Mouse (Mus musculus) embryonic facial prominence, embryonic 10.5 days (tissue): ENCODE results near the gene Rdh16f1. TPM values are rescaled to one million over a fixed set of nuclear protein-coding genes. Genes with fewer than 3 reads are reported as not detected.

Experiments used
- polyA plus RNA-seq: library from polyadenylated mRNA; unstranded; fragments of >200 nt; fragmentation: Nextera tagmentation; extraction: Ambion mirVana; gene quantifications from 2 replicates; pipeline ENCODE4 v1.2.1, GENCODE M21; 2016

The Rdh16f1 gene
- polyA plus RNA-seq, 1 experiment from 2014 or later, result 0.17 TPM

Other genes with a start within 250 kb of the Rdh16f1 start
- gene Ndufa4l2, start 244.8 kb upstream of the Rdh16f1 start, polyA plus RNA-seq, result 2.2 and 4.5 TPM in 2 replicates
- gene Shmt2, start 237.3 kb upstream of the Rdh16f1 start, polyA plus RNA-seq, result 110 and 129 TPM in 2 replicates
- gene Nxph4, start 225.2 kb upstream of the Rdh16f1 start, polyA plus RNA-seq, result 5.2 and 9.7 TPM in 2 replicates
- 66.6 and 70.6 TPM in 2 replicates for gene Lrp1, start 138.6 kb upstream of the Rdh16f1 start, polyA plus RNA-seq
- 10.4 and 11.5 TPM in 2 replicates for gene Stat6, start 116.8 kb upstream of the Rdh16f1 start, polyA plus RNA-seq
- gene Nemp1, start 92.9 kb upstream of the Rdh16f1 start, polyA plus RNA-seq, result 10.0 and 10.7 TPM in 2 replicates
- 11.6 and 12.1 TPM in 2 replicates for gene Nab2, start 91.2 kb upstream of the Rdh16f1 start, polyA plus RNA-seq
- gene Myo1a, start 54.6 kb upstream of the Rdh16f1 start, polyA plus RNA-seq, result 0.54 and 0.71 TPM in 2 replicates
- gene Tac2, start 35.3 kb upstream of the Rdh16f1 start, polyA plus RNA-seq, result 1.5 and 2.0 TPM in 2 replicates
- gene Zbtb39, start 20.2 kb upstream of the Rdh16f1 start, polyA plus RNA-seq, result 5.3 and 5.4 TPM in 2 replicates
- gene Gpr182, start 8.1 kb upstream of the Rdh16f1 start, polyA plus RNA-seq, result 0.46 and 0.53 TPM in 2 replicates
- 0.07 and 0.08 TPM in 2 replicates for gene Rdh1, start 66 bp upstream of the Rdh16f1 start, polyA plus RNA-seq
- gene Rdh9, start 16.6 kb downstream of the Rdh16f1 start, polyA plus RNA-seq, result not detected in 2 replicates
- not detected in 2 replicates for gene Rdh16, start 41.4 kb downstream of the Rdh16f1 start, polyA plus RNA-seq
- not detected in 2 replicates for gene Rdh19, start 90.1 kb downstream of the Rdh16f1 start, polyA plus RNA-seq
- not detected in 2 replicates for gene Rdh16f2, start 106.7 kb downstream of the Rdh16f1 start, polyA plus RNA-seq
- gene Rdh7, start 129.0 kb downstream of the Rdh16f1 start, polyA plus RNA-seq, result not detected in 2 replicates
- gene Sdr9c7, start 138.7 kb downstream of the Rdh16f1 start, polyA plus RNA-seq, result not detected in 2 replicates
- gene Hsd17b6, start 247.8 kb downstream of the Rdh16f1 start, polyA plus RNA-seq, result not detected in 2 replicates